Mouse (Mus musculus) common myeloid progenitor, adult 5-6 weeks (primary cell): ENCODE data around the gene Dact2. TPM values are rescaled to one million over a fixed set of nuclear protein-coding genes. Genes with fewer than 3 reads are reported as not detected.

Source experiments
- ATAC-seq: replicated peaks from 2 replicates; pipeline ENCODE4 v1.8.0; 2016; ENCODE audit warnings: low read depth, mild to moderate bottlenecking, moderate TSS enrichment, inconsistent platforms; ENCODE audit not compliant: poor library complexity, severe bottlenecking
- total RNA-seq: library from RNA; stranded (forward); fragments of 200-1000, 187-1606 nt; gene quantifications from 2 replicates; pipeline ENCODE4 v1.2.3, GENCODE M21; 2017

The Dact2 gene
- total RNA-seq = not detected in 2 replicates

GRCm38 (mm10) chr17:14204061-14204460 is at the start of gene Dact2:
Dact2 (minus strand) TSS chr17:14204304.
- ATAC-seq = no peak

DNA sequence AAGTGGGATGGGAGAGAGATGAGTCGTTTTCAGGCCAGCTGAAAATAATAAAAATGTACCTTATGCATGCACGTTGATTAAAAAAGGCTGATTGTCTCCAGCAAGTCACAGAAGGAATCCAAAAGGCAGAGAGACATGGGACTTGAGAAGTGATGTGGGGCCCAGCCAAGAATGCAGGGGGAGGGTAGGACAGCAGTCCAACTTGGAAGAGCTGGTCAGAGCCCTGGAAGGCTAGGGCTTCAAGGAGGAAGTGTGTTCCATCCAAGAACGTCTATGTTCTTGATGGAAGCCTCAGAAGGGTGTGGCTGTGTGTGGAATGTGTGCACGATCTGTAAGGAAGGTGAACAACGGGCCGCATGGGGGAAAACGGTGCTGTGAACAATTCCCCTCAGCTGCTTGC is 48.4 kb upstream of the Dact2 start:
- ATAC-seq = no peak

DNA sequence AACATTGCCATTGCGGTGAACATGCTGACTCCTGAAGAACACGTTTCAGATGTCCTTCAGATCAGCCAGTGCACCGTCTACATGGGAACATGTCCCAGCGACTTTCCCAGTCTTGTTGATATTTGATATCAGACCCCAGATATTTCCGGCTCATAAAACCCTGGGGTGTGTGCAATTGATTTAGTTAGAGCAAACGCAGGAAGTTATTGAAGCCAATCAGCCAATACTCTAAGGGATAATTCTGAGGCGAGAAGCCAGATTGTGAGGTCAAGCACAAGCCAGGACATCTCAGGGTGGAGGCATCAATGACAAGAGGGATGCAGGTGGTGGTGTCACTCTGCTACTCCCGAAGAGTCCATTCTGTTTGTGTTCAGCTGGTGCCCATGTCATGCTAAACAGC is 46.3 kb upstream of the Dact2 start:
- no peak for ATAC-seq

DNA sequence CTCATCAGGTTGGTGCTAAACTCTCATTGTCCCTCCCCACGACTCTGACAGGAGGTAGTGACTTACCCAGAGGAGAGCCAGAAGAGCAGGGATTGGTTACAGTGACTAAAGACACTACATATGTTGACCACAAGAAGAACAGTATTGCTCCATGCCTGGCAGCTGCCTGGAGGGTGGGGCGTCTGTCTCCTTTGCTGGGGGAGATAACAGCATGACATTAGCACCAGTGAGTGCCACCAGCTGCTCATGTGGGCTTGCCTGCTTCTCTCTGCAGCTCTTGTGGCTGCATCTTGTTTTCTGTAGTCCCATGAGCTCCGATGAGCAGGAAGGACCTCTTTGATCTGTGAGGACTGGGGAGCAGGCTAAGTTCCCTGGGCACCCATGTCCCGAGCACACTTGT is 45.5 kb upstream of the Dact2 start:
- no peak for ATAC-seq

- no peak for ATAC-seq
Measured at GRCm38 (mm10) chr17:14247931-14248330, 43.8 kb upstream of the Dact2 start.

DNA sequence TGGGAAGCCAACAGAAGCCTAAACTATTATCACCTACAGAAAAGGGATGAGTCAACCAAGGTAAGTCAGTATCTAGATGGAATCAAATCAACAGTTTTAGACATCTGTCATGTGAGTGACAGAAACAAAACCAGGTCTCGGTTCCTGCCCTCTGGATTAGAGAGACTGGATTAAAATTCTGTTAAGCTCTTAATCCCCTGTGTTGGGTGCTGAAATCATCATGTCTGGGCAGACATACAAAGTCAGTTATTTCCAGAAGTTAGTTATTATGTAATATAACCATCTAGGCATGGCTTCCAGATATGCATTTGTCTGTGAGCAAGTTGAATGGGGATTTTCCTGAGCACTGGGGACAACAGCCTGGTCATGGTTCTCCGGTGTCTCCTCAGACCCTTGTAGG is 42.2 kb upstream of the Dact2 start:
- ATAC-seq = no peak

DNA sequence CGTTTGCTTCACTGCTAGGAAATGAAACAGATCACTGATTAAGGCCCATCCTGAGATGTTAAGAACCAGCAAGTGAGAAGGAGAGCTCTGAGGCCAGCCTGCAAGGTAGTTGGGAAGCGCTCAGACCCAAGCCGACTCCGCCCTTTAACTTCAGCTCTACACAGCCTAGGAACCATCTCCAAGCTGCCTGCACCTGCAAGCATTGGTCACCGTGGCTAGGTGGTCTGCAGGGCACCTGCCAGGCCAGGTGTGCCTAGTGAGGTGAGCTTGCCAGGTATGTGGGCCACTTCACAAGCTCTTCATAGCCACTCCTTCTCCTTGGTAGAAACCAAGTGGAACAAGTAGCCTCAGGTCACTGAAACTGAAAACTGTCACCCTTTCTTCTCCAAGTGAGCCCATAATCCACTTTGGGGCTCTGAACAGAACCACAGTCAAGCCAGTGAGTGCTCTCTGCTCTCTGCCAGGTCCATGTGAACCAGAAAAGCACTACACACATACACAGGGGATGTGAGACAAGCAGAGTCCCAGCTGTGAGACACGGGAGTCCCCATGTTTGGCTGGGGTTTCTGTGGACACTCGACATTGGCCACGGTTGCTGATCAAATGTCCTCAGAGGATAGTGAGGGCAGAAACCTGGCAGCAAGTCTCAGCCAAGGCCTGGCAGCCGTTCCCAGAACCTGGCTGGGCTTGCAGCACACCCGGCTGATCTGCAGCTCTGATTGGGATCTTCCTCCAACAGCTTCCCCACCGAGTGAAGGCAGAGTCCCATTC is 40.3 kb upstream of the Dact2 start:
- no peak for ATAC-seq

DNA sequence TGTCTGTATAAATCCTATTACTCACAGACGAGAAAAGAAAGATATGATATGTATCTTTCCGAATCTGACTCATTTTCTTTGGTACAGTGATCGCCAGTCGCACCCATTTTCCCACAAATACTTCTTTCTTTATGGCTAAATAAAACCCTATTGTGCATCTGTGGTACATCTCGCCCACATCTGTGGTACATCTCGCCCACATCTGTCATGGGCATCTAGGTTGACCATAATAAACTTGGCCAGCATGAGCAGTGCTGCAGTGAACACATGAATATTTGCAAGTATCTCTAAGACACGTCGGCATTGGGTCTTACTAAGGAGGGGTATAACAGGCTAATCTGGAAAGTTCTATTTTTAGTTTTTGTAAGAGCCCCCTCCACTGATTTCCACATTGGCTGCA is 38.5 kb upstream of the Dact2 start:
- no peak for ATAC-seq

- no peak for ATAC-seq
Measured at GRCm38 (mm10) chr17:14239960-14240359, 35.9 kb upstream of the Dact2 start.

- no peak for ATAC-seq
Measured at GRCm38 (mm10) chr17:14237134-14237533, 33.0 kb upstream of the Dact2 start.

DNA sequence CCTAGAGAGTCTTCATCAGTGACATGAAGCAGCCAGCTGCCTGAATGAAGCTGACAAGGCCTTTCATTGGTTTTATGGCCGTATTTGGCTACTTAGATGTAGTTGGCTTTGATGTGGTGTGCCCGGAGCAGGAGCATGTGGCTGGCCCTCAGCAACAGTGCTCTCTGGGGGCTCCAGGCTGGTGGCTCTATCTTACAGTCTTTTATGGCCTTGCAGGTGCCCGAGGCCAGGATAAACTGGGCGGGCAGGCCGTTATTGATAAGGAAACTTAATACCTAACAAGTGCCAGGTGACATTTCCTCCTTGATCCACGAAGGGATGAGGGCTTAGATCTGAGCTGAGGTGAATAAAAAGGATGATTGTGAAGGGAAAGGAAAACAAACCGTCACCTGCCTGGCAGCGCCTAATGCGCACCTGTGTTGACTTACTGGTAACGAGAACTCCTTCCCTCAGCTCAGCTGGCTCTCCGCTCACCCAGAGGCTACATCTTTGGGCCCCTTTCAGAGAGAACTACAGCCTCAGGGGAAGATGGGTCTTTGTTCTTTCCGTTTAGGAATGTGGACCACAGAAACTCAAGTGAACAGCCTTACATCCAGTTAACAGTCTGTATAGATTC is 30.8 kb upstream of the Dact2 start:
- ATAC-seq = no peak

DNA sequence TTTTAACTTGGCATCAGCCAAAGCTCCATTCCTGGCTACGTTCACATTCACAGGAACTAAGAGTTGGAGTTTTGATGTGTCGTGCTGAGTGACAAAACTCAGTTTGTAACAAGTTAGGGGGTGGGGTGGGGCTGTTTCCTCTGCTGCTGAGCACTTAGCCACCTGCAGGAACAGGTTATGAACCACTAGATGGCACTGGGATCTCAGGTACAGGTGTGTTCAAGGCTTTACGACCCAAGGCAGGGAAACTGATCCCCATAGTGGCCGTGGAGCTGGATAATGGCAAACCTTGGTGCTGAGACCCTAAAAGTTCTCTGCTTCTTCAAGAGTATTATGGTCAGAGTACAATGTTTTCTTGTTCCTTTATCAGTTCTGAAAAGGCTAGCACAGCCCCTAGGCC is 29.6 kb upstream of the Dact2 start:
- no peak for ATAC-seq

GRCm38 (mm10) chr17:14232629-14233028 is 28.5 kb upstream of the Dact2 start:
- ATAC-seq = 0 out of 2 replicates have a peak, but pooled peaks have one; percentile 58

GRCm38 (mm10) chr17:14230698-14231430 is 26.8 kb upstream of the Dact2 start:
- ATAC-seq = no peak

DNA sequence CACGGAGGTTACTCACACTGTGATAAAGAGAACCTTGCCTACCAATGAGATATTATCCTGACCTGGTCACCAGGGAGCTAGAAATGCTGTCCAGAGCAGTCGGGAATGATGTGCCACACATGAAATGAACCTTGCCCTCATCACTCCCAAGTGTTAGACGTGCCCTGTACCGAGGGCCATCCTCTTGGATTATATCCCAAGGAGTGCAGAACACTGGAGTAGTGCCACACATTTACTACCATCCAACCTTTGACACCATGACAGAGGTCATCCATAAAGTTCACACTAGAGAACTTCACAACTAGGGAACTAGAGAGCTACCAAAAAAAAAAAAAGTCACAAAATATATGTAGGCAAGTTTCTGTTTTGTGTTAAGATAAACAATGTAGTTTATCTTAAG is 24.3 kb upstream of the Dact2 start:
- no peak for ATAC-seq

GRCm38 (mm10) chr17:14227601-14228000 is 23.5 kb upstream of the Dact2 start:
- ATAC-seq = no peak

DNA sequence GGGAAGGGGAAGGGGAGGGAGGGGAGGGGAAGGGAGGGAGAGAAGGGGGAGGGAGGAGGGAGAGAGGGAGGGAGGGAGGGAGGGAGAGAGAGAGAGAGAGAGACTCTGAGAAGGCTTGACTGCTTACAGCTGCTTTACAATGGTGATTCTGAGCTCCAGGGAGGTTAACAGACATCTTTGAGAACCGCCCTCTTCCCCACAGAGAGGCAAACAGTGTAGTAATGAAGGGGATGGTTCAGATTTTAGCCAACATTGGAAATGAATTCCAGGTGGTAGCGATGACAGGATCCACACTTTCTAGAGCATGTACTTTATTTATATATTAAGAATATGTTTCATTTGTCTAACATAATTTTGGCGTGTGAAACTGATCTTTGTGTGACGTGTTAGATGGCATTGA is 22.7 kb upstream of the Dact2 start:
- ATAC-seq = no peak

DNA sequence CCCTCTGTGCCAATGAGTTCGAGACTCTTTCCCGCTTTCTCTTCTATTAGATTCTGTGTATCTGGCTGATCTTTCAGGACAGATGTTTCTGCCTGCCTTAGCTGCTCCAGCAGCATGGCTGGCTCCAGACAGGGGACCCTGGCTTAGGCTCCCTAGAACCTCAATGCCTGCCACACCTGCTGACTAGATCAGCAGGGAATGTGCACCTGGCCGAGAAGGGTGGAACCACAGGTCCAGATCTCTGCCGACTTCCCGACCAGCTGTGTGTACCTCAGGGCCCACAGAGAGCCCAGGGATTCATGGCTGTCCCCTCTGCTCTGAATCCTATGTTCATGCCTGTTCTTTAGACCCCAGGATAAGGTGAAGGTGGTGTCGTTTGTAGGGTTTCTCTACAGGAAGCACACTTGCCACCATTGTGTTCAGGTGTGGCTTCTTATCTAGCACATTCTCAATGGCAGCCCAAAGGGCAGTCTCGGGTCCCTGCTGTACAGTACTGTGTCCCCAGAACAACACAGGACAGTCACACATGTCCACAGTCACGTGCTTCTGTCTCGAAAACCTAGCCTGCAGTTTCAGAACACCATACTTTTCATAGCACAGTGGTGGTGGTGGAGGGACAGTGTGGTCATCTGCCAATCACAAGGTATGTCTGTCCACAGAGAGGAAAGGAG is 22.0 kb upstream of the Dact2 start:
- ATAC-seq = no peak

DNA sequence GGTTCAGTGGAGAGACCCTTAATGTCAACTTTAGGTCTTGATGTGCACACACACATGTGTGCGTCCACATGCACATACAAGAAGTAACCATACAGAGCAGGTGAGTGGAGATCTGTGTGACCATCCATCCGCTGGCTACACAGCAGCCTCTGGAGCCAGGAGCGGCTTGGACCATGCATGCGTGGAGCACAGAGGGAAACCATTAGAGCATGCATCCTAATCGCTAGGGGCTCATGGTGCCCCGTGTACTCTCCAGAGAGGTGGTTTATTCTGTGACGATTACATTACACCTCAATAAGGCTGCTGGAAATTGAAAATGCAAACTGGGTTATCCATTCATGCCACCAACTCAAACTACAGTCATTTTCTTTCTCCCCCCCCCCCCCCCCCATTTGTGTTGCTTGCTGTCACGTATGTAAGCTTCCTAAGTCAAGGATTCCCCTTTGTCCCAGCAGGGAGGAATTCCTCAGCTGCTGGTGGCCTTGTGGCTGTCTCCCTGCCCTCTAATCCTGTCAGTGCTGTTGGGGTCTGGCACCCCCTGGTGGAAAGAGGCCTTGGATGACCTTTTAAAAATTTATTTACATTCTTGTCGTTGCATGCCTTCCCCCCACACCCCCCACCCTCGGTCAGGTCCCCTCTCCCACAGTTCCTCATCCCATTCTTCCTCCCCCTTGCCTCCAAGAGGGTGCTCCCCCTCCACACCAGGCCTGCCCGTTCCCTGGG is 17.9 kb upstream of the Dact2 start:
- no peak for ATAC-seq

DNA sequence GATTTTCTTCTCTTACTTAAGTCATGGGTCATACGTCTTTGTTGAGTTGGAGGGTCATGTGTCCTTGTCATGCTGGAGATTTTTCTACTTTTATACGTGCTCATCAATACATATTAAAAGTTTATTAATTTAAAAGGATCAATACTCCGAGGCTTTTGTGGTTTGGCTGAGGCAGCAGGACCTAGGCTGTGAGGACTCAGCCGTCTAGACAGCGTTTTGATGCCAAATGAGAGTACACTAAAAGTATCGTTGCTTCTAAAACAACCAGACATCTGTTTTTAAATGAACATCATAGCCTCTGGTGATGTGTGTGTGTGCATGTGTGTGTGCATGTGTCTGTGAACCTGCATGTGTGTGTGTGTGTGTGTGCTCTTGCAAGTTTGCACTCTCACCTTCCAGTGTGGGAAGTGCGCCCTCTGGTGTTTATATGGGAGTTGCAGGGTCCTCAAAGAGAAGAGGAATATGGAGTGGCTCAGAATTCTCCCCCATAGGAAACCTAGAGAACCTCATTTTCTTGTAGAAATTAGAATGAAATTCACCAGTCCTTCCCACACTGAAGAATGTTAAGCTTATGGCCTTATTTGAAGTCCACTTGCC is 16.6 kb upstream of the Dact2 start:
- peak; percentile 79 for ATAC-seq
